Mouse (Mus musculus): ENCODE results near the gene Scamp4. TPM values are rescaled to one million over a fixed set of nuclear protein-coding genes. Genes with fewer than 3 reads are reported as not detected.

The Scamp4 gene
- total and polyA plus RNA-seq, 3 experiments: 18.5 to 89.9 (median 33.2) TPM

- no peak for TF ChIP-seq PAX5 (IDR thresholded peaks at IDR 0.05; ENCODE audit: low read length)
- no peak for TF ChIP-seq UBTF (IDR thresholded peaks at IDR 0.05; ENCODE audit: low read depth, low read length)
- no peak for TF ChIP-seq HCFC1 (IDR thresholded peaks at IDR 0.05; ENCODE audit: low read depth, low read length)
- no peak; the same call in 1 of the 2 replicates for TF ChIP-seq CHD2 (IDR thresholded peaks at IDR 0.05; ENCODE audit: low read length)
- TF ChIP-seq CHD1 (IDR thresholded peaks at IDR 0.05; ENCODE audit: low read depth, low read length): peak; percentile 76; the same call in 1 of the 2 replicates
- 0 out of 2 replicates have a peak, but pooled peaks have one; percentile 25 for TF ChIP-seq MAX (IDR thresholded peaks at IDR 0.05; ENCODE audit: low read length)
- no peak for TF ChIP-seq SMC3 (IDR thresholded peaks at IDR 0.05; ENCODE audit: low read depth, low read length)
- TF ChIP-seq ZNF384 (IDR thresholded peaks at IDR 0.05; ENCODE audit: low read depth, low read length): peak; percentile 11; the same call in 1 of the 2 replicates
- TF ChIP-seq POLR2AphosphoS2 (IDR thresholded peaks at IDR 0.05; ENCODE audit: low read depth, low read length): no peak; the same call in 1 of the 2 replicates
- TF ChIP-seq NRF1 (IDR thresholded peaks at IDR 0.05; ENCODE audit: low read depth, low read length): no peak
- TF ChIP-seq RAD21 (IDR thresholded peaks at IDR 0.05; ENCODE audit: low read depth, low read length): no peak
Observed at GRCm38 (mm10) chr10:80663485-80664196, 61.0 kb downstream of the Scamp4 start (continued).

GRCm38 (mm10) chr10:80664197-80665015, 61.7 kb downstream of the Scamp4 start:
- Histone ChIP-seq H3K9ac (ENCODE audit: insufficient read depth, low read depth) (no peak overlapping the region), H3K4me2 (ENCODE audit: insufficient read depth, low read depth, poor library complexity, severe bottlenecking) (no peak overlapping the region), H3K9me3 (replicated peaks; ENCODE audit: low read length) (no peaks in the 10 kb centered on the region), H3K27ac (ENCODE audit: insufficient read depth, low read depth) (peak overlapping the region; percentile 88), H3K36me3 (replicated peaks in 1 of 2; ENCODE audit: control insufficient read depth in 1 of 2, insufficient read depth in 1 of 2, low read length in 1 of 2) (peaks cover 39 to 43% of the 10 kb centered on the region in 2 experiments), H3K4me3 (replicated peaks in 1 of 3; ENCODE audit: low read depth in 2 of 3, low read length in 2 of 3, poor library complexity in 1 of 3) (no peak overlapping the region), H3K79me2 (replicated peaks; ENCODE audit: control insufficient read depth, extremely low read depth, insufficient read depth, poor library complexity, severe bottlenecking) (no peaks in the 10 kb centered on the region), H3K27me3 (replicated peaks) (no peaks in the 10 kb centered on the region), H3K4me1 (ENCODE audit: control insufficient read depth in 1 of 2, insufficient read depth in 2 of 2) (peaks cover 13 to 68% of the 10 kb centered on the region in 2 experiments)
- dilution Hi-C loops (cut with MboI; ENCODE audit: extremely low pct_ligation_motif_present, extremely low pct_unique_long_range_greater_than_20kb, low sequenced_read_pairs): no loop called here
- in situ Hi-C loops (cut with MboI; ENCODE audit: low pct_ligation_motif_present, low pct_unique_long_range_greater_than_20kb, low sequenced_read_pairs): no loop called here
- peak; percentile 20; the same call in 1 of the 2 replicates for TF ChIP-seq POLR2A (IDR thresholded peaks at IDR 0.05; ENCODE audit: low read depth, low read length)
- TF ChIP-seq RCOR1 (conservative IDR thresholded peaks at IDR 0.05; ENCODE audit: low read depth, low read length): no peak
- no peak for TF ChIP-seq EP300 (IDR thresholded peaks at IDR 0.05; ENCODE audit: low read length)
- TF ChIP-seq UBTF (IDR thresholded peaks at IDR 0.05; ENCODE audit: low read depth, low read length): no peak
- no peak for TF ChIP-seq JUN (IDR thresholded peaks at IDR 0.05; ENCODE audit: insufficient read depth, low read depth, low read length)
- TF ChIP-seq NELFE (IDR thresholded peaks at IDR 0.05; ENCODE audit: low read depth, low read length): no peak
- TF ChIP-seq ZC3H11A (IDR thresholded peaks at IDR 0.05; ENCODE audit: low read depth, low read length): no peak
- TF ChIP-seq ZMIZ1 (IDR thresholded peaks at IDR 0.05; ENCODE audit: low read depth, low read length): no peak; the same call in 1 of the 2 replicates
- no peak for TF ChIP-seq TBP (conservative IDR thresholded peaks at IDR 0.05; ENCODE audit: low read depth, low read length)
- TF ChIP-seq ZNF384 (IDR thresholded peaks at IDR 0.05; ENCODE audit: low read depth, low read length): peak; percentile 87
- TF ChIP-seq TCF12 (IDR thresholded peaks at IDR 0.05; ENCODE audit: low read depth, low read length): no peak
- TF ChIP-seq NRF1 (IDR thresholded peaks at IDR 0.05; ENCODE audit: low read depth, low read length): no peak
- no peak for TF ChIP-seq MYC (IDR thresholded peaks at IDR 0.05; ENCODE audit: low read depth, low read length)
- TF ChIP-seq SMC3 (IDR thresholded peaks at IDR 0.05; ENCODE audit: low read depth, low read length): no peak
- TF ChIP-seq MAZ (IDR thresholded peaks at IDR 0.05; ENCODE audit: low read depth, low read length): no peak
- no peak for TF ChIP-seq CTCF (conservative IDR thresholded peaks at IDR 0.05 in 1 of 2, IDR thresholded peaks at IDR 0.05 in 1 of 2; ENCODE audit: low read depth in 2 of 2, low read length in 2 of 2)
- TF ChIP-seq ELF1 (IDR thresholded peaks at IDR 0.05; ENCODE audit: low read depth, low read length): 0 out of 2 replicates have a peak, but pooled peaks have one; percentile 28
- TF ChIP-seq E2F4 (IDR thresholded peaks at IDR 0.05; ENCODE audit: insufficient replicate concordance, low read depth, low read length): no peak
- no peak; the same call in 1 of the 2 replicates for TF ChIP-seq MEF2A (IDR thresholded peaks at IDR 0.05; ENCODE audit: borderline replicate concordance, low read depth, low read length)
- no peak for TF ChIP-seq RAD21 (IDR thresholded peaks at IDR 0.05; ENCODE audit: low read depth, low read length)
- TF ChIP-seq SIN3A (IDR thresholded peaks at IDR 0.05; ENCODE audit: low read length): no peak
- TF ChIP-seq MAFK (IDR thresholded peaks at IDR 0.05; ENCODE audit: insufficient replicate concordance, low read length): no peak
- no peak for TF ChIP-seq JUND (conservative IDR thresholded peaks at IDR 0.05; ENCODE audit: low read depth, low read length)
- no peak for TF ChIP-seq POLR2AphosphoS2 (IDR thresholded peaks at IDR 0.05; ENCODE audit: low read depth, low read length)
- TF ChIP-seq MXI1 (IDR thresholded peaks at IDR 0.05; ENCODE audit: low read depth, low read length): peak; percentile 30; the same call in 1 of the 2 replicates
- 0 out of 2 replicates have a peak, but pooled peaks have one; percentile 19 for TF ChIP-seq IRF4 (IDR thresholded peaks at IDR 0.05; ENCODE audit: low read depth, low read length)
- DNase-seq (ENCODE audit: extremely low read depth): no peak
